Mouse (Mus musculus) erythroblast, embryonic 14.5 days (primary cell): Measurements from ENCODE around the gene Slc22a14.

ENCODE experiments used
- GATA1 ChIP-seq: IDR thresholded peaks from 2 replicates; pipeline ENCODE4 v1.6.1; 2012; ENCODE audit warnings: low read length, inconsistent platforms, mixed read lengths
- TAL1 ChIP-seq: IDR thresholded peaks from 3 replicates; pipeline ENCODE4 v1.6.1; 2012; ENCODE audit warnings: low read length, inconsistent platforms, mixed read lengths

GRCm38 (mm10) chr9:119357331-119358057 lies 7.9 kb downstream of the Slc22a14 start, which contains the start of gene Xylb:
- TF ChIP-seq GATA1 (no peak), TAL1 (no peak)
